Mouse (Mus musculus) gastrocnemius, postnatal 36 days (tissue): ENCODE measurements at regions not wholly inside any gene's neighbourhood (a gene's known extent, or its start where the extent isn't known, plus 50 kb on each side); places are given as distances from the start of the nearest gene placed in this dataset.

Experiments used
- DNase-seq, 2 experiments: peaks; one replicate each; pipeline ENCODE4 v3.0.0; 2022
- intact Hi-C: fragments of 180-260 bp; cut with DNase I; formaldehyde crosslinking; loops from one replicate; pipeline ENCODE4 v1.15.1; 2025

DNA sequence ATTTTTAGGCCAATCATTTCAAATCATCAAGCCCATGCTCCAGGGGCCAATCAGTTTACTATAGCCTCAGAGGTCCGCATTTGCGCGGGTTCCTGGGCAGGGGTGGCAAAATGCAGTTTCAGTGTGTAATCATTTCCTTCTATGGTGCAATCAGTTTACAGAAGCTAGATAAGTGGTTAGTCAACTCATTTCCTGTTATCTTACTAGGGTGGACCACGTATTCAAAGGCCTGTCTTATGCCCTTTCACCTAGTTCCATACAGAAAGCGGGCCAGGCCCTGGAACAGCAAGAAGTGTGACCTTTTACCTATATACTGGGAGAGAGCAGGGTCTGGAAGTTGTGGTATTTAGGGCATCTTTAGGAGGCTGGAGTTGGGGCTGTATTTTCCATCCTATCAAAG, 62.0 kb upstream of the Qrfpr start:
- intact Hi-C loops = no loop called here
- DNase-seq = no peak

DNA sequence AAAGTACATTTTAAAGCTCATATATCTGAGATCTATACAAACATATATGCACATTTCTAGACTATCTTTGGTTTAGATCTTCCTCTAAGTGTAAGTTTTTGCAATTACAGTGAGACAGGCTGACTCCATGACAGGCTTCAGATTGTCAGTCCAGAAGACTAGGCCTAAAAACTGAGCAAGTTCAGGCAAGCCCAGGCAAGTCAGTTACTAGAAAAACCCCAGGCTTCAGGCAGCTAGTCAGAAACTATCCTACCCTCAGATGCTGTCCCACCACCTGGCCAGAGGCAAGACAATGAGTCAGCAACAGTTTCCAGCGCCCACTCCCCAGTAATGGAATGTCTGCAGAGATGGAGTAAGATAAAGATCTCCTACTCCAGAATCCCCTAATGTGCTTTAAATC, 53.4 kb upstream of the Qrfpr start:
- intact Hi-C loops = no loop called here

More for the DNA sequence above, 53.4 kb upstream of the Qrfpr start:
- no peak for DNase-seq
